Mouse (Mus musculus): ENCODE data around the gene Tmigd3. TPM values are rescaled to one million over a fixed set of nuclear protein-coding genes. Genes with fewer than 3 reads are reported as not detected.

Tmigd3 gene
- polyA plus RNA-seq, 1 experiment from 2014 or later, result 0.13 TPM

DNA sequence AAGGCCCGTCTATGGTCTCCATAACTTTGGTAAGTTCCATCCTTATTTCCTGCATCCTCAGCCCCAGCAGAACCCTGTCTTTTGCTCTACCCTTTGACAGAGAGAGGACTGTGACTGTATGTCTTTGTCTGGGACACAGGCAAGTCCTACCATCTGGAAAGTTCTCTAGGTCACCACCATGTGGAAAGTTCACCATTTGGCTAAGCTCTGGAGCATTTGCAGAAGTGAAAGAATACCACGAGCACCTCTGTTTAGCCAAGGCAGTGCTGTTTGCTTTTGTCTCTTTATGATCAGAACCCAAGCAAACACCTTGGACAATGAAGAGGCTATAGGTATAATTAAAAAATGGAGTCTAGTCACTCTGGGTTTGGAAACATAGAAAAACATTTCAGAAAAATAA lies 51.3 kb downstream of the Tmigd3 start:
- Histone ChIP-seq H3K4me1 (ENCODE audit: insufficient read depth) (peaks cover 3% of the 10 kb centered on the region; the same call in 1 of the 2 replicates), H3K27ac (ENCODE audit: low read depth) (no peak overlapping the region), H3K9ac (replicated peaks) (no peak overlapping the region), H3K36me3 (replicated peaks; ENCODE audit: insufficient read depth, low read length) (no peaks in the 10 kb centered on the region), H3K9me3 (ENCODE audit: low read length) (no peaks in the 10 kb centered on the region), H3K4me2 (ENCODE audit: low read depth, low read length) (no peak overlapping the region), H3K4me3 (ENCODE audit: low read depth, low read length) (no peak overlapping the region), H3K27me3 (ENCODE audit: insufficient read depth, low read length) (no peaks in the 10 kb centered on the region)
- WGBS (ENCODE audit: insufficient replicate concordance), result 55% methylated on average over 2 of the region's 2 CpGs
- TF ChIP-seq CTCF (IDR thresholded peaks at IDR 0.05; ENCODE audit: low read depth) (no peak), EP300 (IDR thresholded peaks at IDR 0.05; ENCODE audit: low read depth) (no peak)
- no peak for DNase-seq
- no peak for ATAC-seq

DNA sequence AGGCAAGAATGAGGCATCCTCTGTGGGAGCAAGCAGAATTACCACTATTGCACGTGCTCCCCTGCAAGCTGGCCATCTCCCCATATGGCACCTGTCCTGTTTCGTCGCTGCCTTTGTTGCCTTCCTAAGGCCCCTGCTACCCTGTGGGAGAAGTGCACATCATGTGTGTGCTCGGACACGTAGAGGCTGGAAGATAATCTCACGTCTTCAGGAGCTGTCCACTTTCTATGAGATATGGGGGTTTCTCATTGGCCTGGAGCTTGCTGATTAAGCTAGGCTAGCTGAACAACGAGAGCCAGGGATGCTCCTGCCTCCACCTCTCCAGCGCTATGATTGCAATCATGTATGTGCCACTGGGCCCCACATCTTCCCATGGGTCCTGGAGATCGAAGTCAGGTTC lies 53.9 kb downstream of the Tmigd3 start:
- no peak for DNase-seq
- TF ChIP-seq EP300 (IDR thresholded peaks at IDR 0.05; ENCODE audit: low read depth), result no peak
- Histone ChIP-seq H3K4me1 (ENCODE audit: insufficient read depth) (no peaks in the 10 kb centered on the region; the same call in 1 of the 2 replicates), H3K9ac (replicated peaks) (no peak overlapping the region), H3K27me3 (ENCODE audit: insufficient read depth, low read length) (no peaks in the 10 kb centered on the region), H3K9me3 (ENCODE audit: low read length) (no peaks in the 10 kb centered on the region), H3K4me2 (ENCODE audit: low read depth, low read length) (no peak overlapping the region), H3K36me3 (replicated peaks; ENCODE audit: insufficient read depth, low read length) (0 out of 2 replicates have a peak, but pooled peaks cover 3% of the 10 kb centered on the region), H3K4me3 (ENCODE audit: low read depth, low read length) (no peak overlapping the region), H3K27ac (ENCODE audit: low read depth) (no peak overlapping the region)
- no peak for ATAC-seq
- WGBS (ENCODE audit: insufficient replicate concordance), result 59% methylated on average over 9 of the region's 9 CpGs

- Histone ChIP-seq H3K4me1 (ENCODE audit: insufficient read depth) (no peaks in the 10 kb centered on the region; the same call in 1 of the 2 replicates), H3K36me3 (replicated peaks; ENCODE audit: insufficient read depth, low read length) (0 out of 2 replicates have a peak, but pooled peaks cover 3% of the 10 kb centered on the region), H3K4me3 (ENCODE audit: low read depth, low read length) (no peak overlapping the region), H3K9ac (replicated peaks) (no peak overlapping the region), H3K27me3 (ENCODE audit: insufficient read depth, low read length) (no peaks in the 10 kb centered on the region), H3K4me2 (ENCODE audit: low read depth, low read length) (no peak overlapping the region), H3K9me3 (ENCODE audit: low read length) (no peaks in the 10 kb centered on the region), H3K27ac (ENCODE audit: low read depth) (no peak overlapping the region)
- 68% methylated on average over 7 of the region's 7 CpGs for WGBS (ENCODE audit: insufficient replicate concordance)
- ATAC-seq, result no peak
- DNase-seq, result no peak
- TF ChIP-seq CTCF (IDR thresholded peaks at IDR 0.05; ENCODE audit: low read depth), result no peak
Observed at GRCm38 (mm10) chr3:105927561-105928194, 57.0 kb downstream of the Tmigd3 start.

DNA sequence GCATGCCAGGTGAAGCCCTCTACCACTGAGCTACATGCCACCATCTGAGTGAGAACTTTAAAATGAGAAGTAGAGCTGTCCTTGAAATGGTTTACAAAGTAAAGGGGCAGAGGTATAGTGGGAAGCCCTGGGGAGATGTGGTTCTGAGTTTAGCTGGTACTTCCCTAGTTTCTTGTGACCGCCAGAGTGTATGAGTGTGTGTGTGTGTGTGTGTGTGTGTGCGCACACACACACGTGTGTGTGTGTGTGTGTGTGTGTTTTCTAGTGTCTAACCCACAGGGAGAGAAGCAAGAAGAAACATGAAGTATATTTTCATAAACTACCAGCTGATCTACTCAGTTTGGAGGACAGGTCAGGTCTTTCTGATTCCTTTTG lies 57.5 kb downstream of the Tmigd3 start:
- Histone ChIP-seq H3K9ac (replicated peaks) (no peak overlapping the region), H3K4me2 (ENCODE audit: low read depth, low read length) (no peak overlapping the region), H3K27me3 (ENCODE audit: insufficient read depth, low read length) (no peaks in the 10 kb centered on the region), H3K36me3 (replicated peaks; ENCODE audit: insufficient read depth, low read length) (0 out of 2 replicates have a peak, but pooled peaks cover 3% of the 10 kb centered on the region), H3K27ac (ENCODE audit: low read depth) (no peak overlapping the region), H3K9me3 (ENCODE audit: low read length) (no peaks in the 10 kb centered on the region), H3K4me3 (ENCODE audit: low read depth, low read length) (no peak overlapping the region), H3K4me1 (ENCODE audit: insufficient read depth) (no peaks in the 10 kb centered on the region; the same call in 1 of the 2 replicates)
- no peak for DNase-seq
- ATAC-seq, result no peak
- TF ChIP-seq EP300 (IDR thresholded peaks at IDR 0.05; ENCODE audit: low read depth) (no peak), CTCF (IDR thresholded peaks at IDR 0.05; ENCODE audit: low read depth) (no peak)
- WGBS (ENCODE audit: insufficient replicate concordance), result 62% methylated on average over 3 of the region's 3 CpGs

DNA sequence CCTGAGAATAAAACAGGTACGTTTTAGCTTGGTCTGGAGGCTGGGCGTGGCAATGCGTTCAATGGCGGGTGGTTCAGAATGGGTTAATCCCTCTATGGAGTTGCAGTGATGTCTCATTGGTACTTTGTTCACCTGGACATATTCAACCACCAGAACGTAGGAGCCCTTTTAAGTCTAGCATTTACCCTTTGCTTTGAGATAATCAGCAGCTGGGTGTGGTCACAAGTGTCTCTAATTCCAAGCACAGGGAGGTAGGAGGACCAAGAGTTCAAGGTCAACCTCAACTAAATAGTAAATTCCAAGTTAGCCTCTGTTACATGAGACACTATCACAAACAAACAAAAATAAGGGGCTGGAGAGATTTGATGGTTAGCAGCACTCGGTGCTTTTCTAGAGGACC lies 58.1 kb downstream of the Tmigd3 start:
- no peaks in the 10 kb centered on the region for H3K27me3 ChIP-seq (ENCODE audit: insufficient read depth, low read length)
- H3K9ac ChIP-seq (replicated peaks), result no peak overlapping the region
- no peak overlapping the region for H3K4me2 ChIP-seq (ENCODE audit: low read depth, low read length)
- no peak overlapping the region for H3K4me3 ChIP-seq (ENCODE audit: low read depth, low read length)
- H3K36me3 ChIP-seq (replicated peaks; ENCODE audit: insufficient read depth, low read length), result 0 out of 2 replicates have a peak, but pooled peaks cover 3% of the 10 kb centered on the region
- no peak for ATAC-seq
- WGBS (ENCODE audit: insufficient replicate concordance), result 80% methylated on average over 6 of the region's 6 CpGs
- TF ChIP-seq CTCF (IDR thresholded peaks at IDR 0.05; ENCODE audit: low read depth) (no peak), EP300 (IDR thresholded peaks at IDR 0.05; ENCODE audit: low read depth) (no peak)
- no peaks in the 10 kb centered on the region for H3K9me3 ChIP-seq (ENCODE audit: low read length)
- H3K4me1 ChIP-seq (ENCODE audit: insufficient read depth), result no peaks in the 10 kb centered on the region; the same call in 1 of the 2 replicates
- DNase-seq, result no peak
- H3K27ac ChIP-seq (ENCODE audit: low read depth), result no peak overlapping the region

DNA sequence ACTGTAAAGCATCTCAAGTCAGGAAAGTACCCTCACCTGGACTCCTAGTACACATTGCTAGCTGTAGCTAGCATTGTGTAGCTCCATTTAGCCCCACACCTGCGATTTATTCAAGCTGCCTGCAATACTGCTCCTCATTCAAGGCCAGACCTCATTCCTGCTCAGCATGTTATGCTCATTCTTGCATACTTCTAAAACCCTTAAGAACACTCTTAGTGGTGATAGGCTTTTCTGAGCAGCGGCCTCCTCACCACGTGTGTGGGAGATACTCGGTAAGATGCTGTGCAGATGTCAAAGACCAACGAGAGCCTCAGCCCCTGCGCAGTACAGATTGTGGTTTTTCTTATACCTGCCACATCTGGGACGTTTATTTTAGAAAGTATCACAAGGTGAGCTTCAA lies 59.1 kb downstream of the Tmigd3 start:
- 56% methylated on average over 7 of the region's 7 CpGs for WGBS (ENCODE audit: insufficient replicate concordance)
- ATAC-seq, result no peak

More for the DNA sequence above, 59.1 kb downstream of the Tmigd3 start:
- Histone ChIP-seq H3K9me3 (ENCODE audit: low read length) (no peaks in the 10 kb centered on the region), H3K4me2 (ENCODE audit: low read depth, low read length) (no peak overlapping the region), H3K4me1 (ENCODE audit: insufficient read depth) (no peaks in the 10 kb centered on the region; the same call in 1 of the 2 replicates), H3K27ac (ENCODE audit: low read depth) (no peak overlapping the region), H3K4me3 (ENCODE audit: low read depth, low read length) (no peak overlapping the region), H3K27me3 (ENCODE audit: insufficient read depth, low read length) (no peaks in the 10 kb centered on the region), H3K9ac (replicated peaks) (no peak overlapping the region), H3K36me3 (replicated peaks; ENCODE audit: insufficient read depth, low read length) (0 out of 2 replicates have a peak, but pooled peaks cover 3% of the 10 kb centered on the region)
- no peak for DNase-seq
- TF ChIP-seq EP300 (IDR thresholded peaks at IDR 0.05; ENCODE audit: low read depth) (no peak), CTCF (IDR thresholded peaks at IDR 0.05; ENCODE audit: low read depth) (no peak)

All from liver, postnatal 0 days (tissue).